Mouse (Mus musculus): Measurements from ENCODE around the gene Ap1g1. TPM values are rescaled to one million over a fixed set of nuclear protein-coding genes. Genes with fewer than 3 reads are reported as not detected.
"Not testable (repeated sequence)": the region's sequence is repeated elsewhere in the genome, so short reads cannot be mapped to it uniquely, and the experiment has no call there.

The Ap1g1 gene
- polyA plus RNA-seq, 1 experiment from 2014 or later = 43.3 TPM

DNA sequence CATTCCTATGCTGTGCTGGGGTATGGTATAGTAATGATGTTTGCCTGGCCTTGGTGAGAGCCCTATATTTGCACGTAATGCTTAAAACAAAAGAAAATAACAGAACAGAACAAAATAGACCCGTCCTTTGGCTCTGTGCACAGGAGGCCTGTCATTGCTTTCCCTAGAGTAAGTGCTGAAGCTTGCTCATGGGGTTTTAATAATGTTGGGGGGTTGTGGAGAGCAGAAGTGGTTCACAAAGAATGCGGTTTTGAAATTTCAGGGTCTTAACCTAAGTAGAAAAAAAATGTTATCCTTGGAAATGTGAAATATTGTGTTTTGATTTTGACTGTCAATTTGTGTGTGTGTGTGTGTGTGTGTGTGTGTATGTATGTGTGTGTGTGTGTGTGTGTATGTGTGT, 70.6 kb downstream of the Ap1g1 start:
- WGBS = 89% methylated on average over 3 of the region's 3 CpGs
- peaks cover 76% of the 10 kb centered on the region for H3K36me3 ChIP-seq
- DNase-seq (ENCODE audit: low spot score) = no peak
- no peaks in the 10 kb centered on the region for H3K9me3 ChIP-seq
- H3K4me3 ChIP-seq = no peak overlapping the region
- no peaks in the 10 kb centered on the region for H3K4me1 ChIP-seq
- H3K27me3 ChIP-seq (ENCODE audit: insufficient read depth, poor library complexity, severe bottlenecking) = no peaks in the 10 kb centered on the region
- no peak overlapping the region for H3K27ac ChIP-seq

DNA sequence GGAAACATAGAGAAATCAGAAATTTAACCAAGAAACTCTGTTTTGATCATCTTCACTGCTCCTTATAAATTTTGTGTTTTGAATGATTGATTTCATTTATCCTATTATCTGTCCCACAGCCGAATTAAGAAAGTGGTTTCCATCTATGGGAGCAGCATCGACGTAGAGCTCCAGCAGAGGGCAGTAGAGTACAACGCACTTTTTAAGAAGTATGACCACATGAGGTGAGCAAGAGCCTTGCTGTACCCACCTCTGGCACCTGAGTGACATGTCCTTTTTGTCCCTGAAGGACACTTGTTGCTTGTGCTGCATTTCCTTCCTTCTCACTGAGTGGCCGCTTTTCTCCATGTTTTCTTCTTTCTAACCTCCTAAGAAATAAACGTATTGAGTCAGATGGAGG, 75.1 kb downstream of the Ap1g1 start:
- no peak overlapping the region for H3K27ac ChIP-seq
- H3K27me3 ChIP-seq (ENCODE audit: insufficient read depth, poor library complexity, severe bottlenecking) = no peaks in the 10 kb centered on the region
- no peaks in the 10 kb centered on the region for H3K4me1 ChIP-seq
- H3K4me3 ChIP-seq = no peak overlapping the region
- peaks cover 68% of the 10 kb centered on the region for H3K36me3 ChIP-seq
- peak; percentile 80 for DNase-seq (ENCODE audit: low spot score)
- H3K9me3 ChIP-seq = no peaks in the 10 kb centered on the region
- WGBS = 46% methylated on average over 6 of the region's 6 CpGs

DNA sequence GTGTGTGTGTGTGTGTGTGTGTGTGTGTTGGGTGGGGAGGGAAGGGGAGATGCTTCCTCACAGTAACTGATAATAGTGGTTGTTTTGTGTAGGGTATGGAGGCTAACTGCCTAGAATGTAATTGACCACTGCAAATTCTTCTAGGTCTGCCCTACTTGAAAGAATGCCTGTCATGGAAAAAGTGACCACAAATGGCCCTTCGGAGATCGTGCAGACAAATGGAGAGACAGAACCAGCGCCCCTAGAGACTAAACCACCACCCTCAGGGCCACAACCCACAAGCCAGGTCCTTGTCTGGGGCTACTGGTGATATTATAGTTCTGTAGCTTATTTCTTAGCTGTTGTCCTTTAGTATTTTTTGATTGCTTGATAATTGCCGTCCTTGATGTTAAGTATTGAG, 76.2 kb downstream of the Ap1g1 start:
- no peak for DNase-seq (ENCODE audit: low spot score)
- Histone ChIP-seq H3K36me3 (peaks cover 68% of the 10 kb centered on the region), H3K4me3 (no peak overlapping the region), H3K27me3 (ENCODE audit: insufficient read depth, poor library complexity, severe bottlenecking) (no peaks in the 10 kb centered on the region), H3K4me1 (no peaks in the 10 kb centered on the region), H3K9me3 (no peaks in the 10 kb centered on the region), H3K27ac (no peak overlapping the region)
- whole genome bisulfite sequencing = 92% methylated on average over 4 of the region's 4 CpGs

DNA sequence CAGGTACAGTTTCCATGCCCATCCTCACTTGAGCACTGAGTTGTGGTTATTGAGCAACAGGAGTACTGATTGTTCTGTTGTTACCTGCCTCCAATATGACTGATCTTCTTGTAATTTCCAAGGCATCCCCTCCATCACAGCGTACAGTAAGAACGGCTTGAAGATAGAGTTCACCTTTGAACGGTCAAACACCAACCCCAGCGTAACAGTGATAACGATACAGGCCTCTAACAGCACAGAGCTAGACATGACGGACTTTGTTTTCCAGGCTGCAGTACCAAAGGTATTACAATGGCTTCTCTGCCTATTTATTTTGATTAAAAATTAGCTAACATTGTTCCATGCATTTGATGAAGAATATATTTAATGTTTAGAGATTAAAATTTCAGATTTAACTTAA, 77.1 kb downstream of the Ap1g1 start:
- H3K4me3 ChIP-seq = no peak overlapping the region
- peaks cover 68% of the 10 kb centered on the region for H3K36me3 ChIP-seq

DNA sequence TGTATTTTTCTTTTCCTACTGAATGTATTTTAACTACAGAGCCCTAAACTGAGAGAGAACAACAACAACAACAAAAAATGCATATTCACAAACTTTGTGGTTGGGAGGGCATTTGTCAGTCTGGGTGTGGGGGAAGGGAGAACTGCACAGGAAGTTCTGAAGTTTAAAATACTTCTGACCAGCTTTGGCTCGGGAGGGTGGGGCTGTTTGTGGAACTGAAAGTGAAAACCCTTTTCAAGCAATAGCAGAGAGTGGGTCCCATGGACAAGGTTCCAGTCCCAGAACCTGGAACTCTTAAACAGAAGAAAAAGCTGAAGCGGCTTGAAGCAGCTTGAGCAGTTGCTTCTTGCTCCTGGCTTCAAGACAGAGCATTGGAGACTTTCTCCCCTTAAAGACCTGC, 85.0 kb downstream of the Ap1g1 start:
- Histone ChIP-seq H3K9me3 (no peaks in the 10 kb centered on the region), H3K27ac (no peak overlapping the region), H3K4me3 (no peak overlapping the region), H3K36me3 (peaks cover 48% of the 10 kb centered on the region), H3K4me1 (peaks cover 5% of the 10 kb centered on the region; the same call in 1 of the 2 replicates), H3K27me3 (ENCODE audit: insufficient read depth, poor library complexity, severe bottlenecking) (no peaks in the 10 kb centered on the region)
- no peak for DNase-seq (ENCODE audit: low spot score)
- WGBS = 71% methylated on average over 2 of the region's 2 CpGs

More for the DNA sequence above, 77.1 kb downstream of the Ap1g1 start:
- Histone ChIP-seq H3K27me3 (ENCODE audit: insufficient read depth, poor library complexity, severe bottlenecking) (no peaks in the 10 kb centered on the region), H3K27ac (no peak overlapping the region), H3K9me3 (no peaks in the 10 kb centered on the region), H3K4me1 (no peaks in the 10 kb centered on the region)
- WGBS = 97% methylated on average over 6 of the region's 6 CpGs
- DNase-seq (ENCODE audit: low spot score) = no peak

DNA sequence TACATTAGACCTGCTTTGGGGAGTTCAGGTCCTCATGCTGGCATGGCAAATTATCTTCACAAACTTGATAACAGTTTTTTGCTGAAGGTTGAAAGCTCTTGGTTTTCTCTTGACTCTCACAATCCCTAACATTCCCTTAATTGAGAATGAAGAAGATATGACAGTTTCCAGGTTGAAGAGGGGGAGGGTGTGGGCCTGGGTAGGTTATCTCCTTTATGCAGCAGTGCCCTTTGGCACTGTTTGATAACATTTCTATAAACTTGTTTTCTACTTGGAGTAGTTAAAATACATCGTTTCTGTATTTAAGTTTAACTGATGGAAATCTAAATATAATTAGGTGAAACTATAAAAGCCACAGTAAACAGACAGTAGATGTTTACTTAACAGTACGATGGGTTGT, 86.4 kb downstream of the Ap1g1 start:
- H3K27ac ChIP-seq = 0 out of 2 replicates have a peak overlapping the region, but pooled peaks have one; percentile 3
- 78% methylated on average over 2 of the region's 2 CpGs for WGBS
- no peak for DNase-seq (ENCODE audit: low spot score)
- H3K36me3 ChIP-seq = peaks cover 35% of the 10 kb centered on the region
- no peaks in the 10 kb centered on the region for H3K27me3 ChIP-seq (ENCODE audit: insufficient read depth, poor library complexity, severe bottlenecking)
- H3K9me3 ChIP-seq = no peaks in the 10 kb centered on the region
- H3K4me1 ChIP-seq = peaks cover 9% of the 10 kb centered on the region
- no peak overlapping the region for H3K4me3 ChIP-seq

DNA sequence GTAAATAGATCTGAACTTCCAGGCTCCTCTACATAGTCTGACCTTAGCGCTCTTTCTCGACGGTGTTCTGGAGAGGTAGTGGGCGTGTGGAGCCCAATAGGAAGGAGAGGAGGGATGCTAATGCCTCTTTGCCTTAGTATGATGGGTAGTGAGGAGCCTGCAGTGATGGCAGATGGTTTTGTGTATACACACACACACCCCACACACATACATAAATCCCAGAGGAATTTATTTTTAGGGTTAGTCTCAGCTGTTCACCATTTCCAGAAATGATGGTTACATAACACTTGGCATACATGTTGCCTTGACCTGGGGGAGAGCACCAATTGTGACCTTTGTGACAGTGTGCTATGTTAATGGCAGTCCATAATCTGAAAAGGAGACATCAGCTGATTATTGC, 87.2 kb downstream of the Ap1g1 start:
- 86% methylated on average over 4 of the region's 4 CpGs for WGBS
- peaks cover 9% of the 10 kb centered on the region for H3K4me1 ChIP-seq
- no peaks in the 10 kb centered on the region for H3K27me3 ChIP-seq (ENCODE audit: insufficient read depth, poor library complexity, severe bottlenecking)
- no peak for DNase-seq (ENCODE audit: low spot score)
- no peak overlapping the region for H3K4me3 ChIP-seq
- H3K36me3 ChIP-seq = peaks cover 28% of the 10 kb centered on the region
- no peak overlapping the region for H3K27ac ChIP-seq
- H3K9me3 ChIP-seq = no peaks in the 10 kb centered on the region

DNA sequence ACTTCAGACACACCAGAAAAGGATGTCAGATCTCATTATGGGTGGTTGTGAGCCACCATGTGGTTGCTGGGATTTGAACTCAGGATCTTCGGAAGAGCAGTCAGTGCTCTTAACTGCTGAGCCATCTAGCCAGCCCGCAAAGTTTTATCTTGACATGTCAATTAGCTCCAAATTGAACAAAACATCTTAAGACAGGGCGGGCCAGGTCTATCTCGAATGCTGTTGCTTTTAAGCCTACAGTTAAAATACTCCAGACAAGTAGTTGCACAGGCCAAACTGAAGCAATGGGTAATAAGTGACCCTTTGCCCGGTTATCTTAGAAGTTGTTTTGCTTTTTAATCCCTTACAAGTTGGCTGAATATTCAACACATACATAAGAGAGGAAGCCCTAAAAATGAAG, 88.3 kb downstream of the Ap1g1 start:
- peaks cover 18% of the 10 kb centered on the region for H3K36me3 ChIP-seq
- H3K27ac ChIP-seq = no peak overlapping the region
- no peak for DNase-seq (ENCODE audit: low spot score)
- H3K9me3 ChIP-seq = no peaks in the 10 kb centered on the region
- no peak overlapping the region for H3K4me3 ChIP-seq
- peaks cover 9% of the 10 kb centered on the region for H3K4me1 ChIP-seq
- no peaks in the 10 kb centered on the region for H3K27me3 ChIP-seq (ENCODE audit: insufficient read depth, poor library complexity, severe bottlenecking)
- 86% methylated on average over 5 of the region's 5 CpGs for WGBS

DNA sequence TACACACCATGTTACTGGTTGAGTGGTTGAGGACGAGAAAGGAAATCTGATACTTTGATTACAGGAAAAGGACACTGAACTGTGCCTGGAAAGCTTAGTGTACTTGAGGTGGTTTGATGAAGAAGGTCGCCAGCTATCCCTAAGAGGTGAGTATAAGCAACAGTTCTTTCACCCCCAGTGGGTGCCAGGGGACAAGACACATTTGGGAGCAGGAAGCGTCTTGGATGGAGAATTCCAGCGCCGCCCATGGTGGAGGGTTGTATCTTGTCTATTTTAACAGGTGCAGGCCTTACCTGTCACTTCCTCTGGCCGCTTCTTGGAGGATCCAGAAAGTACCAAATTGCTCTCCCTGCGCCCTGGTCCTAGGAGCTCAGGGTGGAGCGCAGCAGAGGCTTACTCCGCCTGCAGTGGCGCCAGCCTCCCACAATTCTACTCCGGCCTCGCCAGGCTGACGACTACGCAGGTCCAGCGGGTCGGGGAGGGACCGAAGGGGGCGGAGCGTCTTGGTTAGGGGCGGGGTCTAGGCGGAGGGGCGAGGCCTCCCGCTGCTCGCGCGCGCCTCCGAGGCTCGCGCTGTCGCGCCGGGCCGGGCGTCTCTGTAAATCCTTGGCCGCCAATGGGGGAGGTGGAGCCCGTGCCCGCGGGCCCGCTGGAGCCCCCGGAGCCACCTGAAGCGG, 89.8 kb downstream of the Ap1g1 start, which contains the start of gene Phlpp2:
TSS of gene Phlpp2 (plus strand) at position 540 of the 677 bp plus-strand sequence.
- Histone ChIP-seq H3K27me3 (ENCODE audit: insufficient read depth, poor library complexity, severe bottlenecking) (no peaks in the 10 kb centered on the region), H3K4me1 (peaks cover 9% of the 10 kb centered on the region), H3K27ac (peak within 1 kb of the TSS; percentile 96), H3K36me3 (0 out of 2 replicates have a peak, but pooled peaks cover 5% of the 10 kb centered on the region), H3K9me3 (no peaks in the 10 kb centered on the region), H3K4me3 (peak within 1 kb of the TSS; percentile 98)
- WGBS = under 1% methylated on average over 40 of the region's 42 CpGs
- peak; percentile 97 for DNase-seq (ENCODE audit: low spot score)

DNA sequence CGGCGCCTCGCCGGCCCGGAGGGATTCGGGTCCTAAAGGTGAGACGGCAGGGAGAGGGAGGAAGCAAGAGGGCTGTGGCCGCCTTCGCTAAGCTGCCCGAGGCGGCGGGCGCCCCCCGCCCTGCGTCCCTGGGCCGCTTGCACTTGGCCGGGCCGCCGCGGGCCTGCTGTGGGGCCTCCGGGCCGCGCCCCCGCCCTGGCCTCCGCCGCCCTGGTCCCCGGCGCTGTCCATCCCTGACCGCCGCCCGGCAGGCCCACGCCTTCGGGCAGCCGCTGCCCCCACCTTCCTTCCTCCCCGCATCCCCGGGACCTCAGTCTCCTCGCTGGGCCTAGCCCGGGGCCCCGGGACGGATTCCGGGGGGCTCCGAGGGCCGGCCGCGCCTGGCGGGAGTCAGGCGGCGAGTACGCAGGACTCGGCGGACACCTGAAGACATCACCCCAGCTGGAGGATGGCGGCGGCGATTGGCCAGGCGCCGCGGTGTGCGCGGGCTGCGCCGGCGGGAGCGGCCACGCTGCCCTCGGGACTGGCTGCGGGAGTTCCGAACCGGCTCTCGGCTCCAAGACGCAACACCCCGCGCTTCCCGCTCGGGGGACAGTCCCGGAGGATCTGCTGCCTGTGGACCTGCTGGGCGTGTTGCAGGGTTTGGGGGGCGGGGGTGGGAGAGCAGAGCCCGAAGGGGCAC, 90.5 kb downstream of the Ap1g1 start:
- H3K4me1 ChIP-seq = peaks cover 9% of the 10 kb centered on the region
- peak overlapping the region; percentile 98 for H3K4me3 ChIP-seq
- DNase-seq (ENCODE audit: low spot score) = peak; percentile 83
- H3K27ac ChIP-seq = peak overlapping the region; percentile 96
- under 1% methylated on average over 65 of the region's 78 CpGs for WGBS
- no peaks in the 10 kb centered on the region for H3K9me3 ChIP-seq
- H3K36me3 ChIP-seq = no peaks in the 10 kb centered on the region
- no peaks in the 10 kb centered on the region for H3K27me3 ChIP-seq (ENCODE audit: insufficient read depth, poor library complexity, severe bottlenecking)

DNA sequence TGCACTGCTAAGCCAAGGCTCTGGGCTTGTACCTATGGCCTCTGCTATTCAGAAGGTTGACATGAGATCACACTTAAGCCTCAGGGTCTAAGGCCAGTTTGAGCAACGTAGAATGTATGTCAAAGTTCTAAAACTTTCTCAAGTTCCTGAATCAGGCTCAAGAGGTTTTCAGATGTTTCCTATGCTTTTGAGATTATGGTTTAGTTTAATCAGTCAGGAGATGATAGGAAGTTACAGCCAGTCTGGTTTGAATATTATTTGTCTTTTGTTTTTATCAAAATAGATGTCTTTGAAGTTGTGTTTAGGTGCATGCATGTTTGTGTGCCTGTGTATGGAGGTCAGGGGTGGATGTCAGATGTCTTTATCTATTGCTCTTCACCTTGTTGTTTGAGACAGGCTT, 92.7 kb downstream of the Ap1g1 start:
- WGBS = 89% methylated on average over 1 of the region's 1 CpGs
- H3K27ac ChIP-seq = no peak overlapping the region
- H3K4me3 ChIP-seq = no peak overlapping the region
- H3K27me3 ChIP-seq (ENCODE audit: insufficient read depth, poor library complexity, severe bottlenecking) = no peaks in the 10 kb centered on the region
- H3K9me3 ChIP-seq = no peaks in the 10 kb centered on the region
- peaks cover 9% of the 10 kb centered on the region for H3K4me1 ChIP-seq
- no peak for DNase-seq (ENCODE audit: low spot score)
- H3K36me3 ChIP-seq = no peaks in the 10 kb centered on the region

DNA sequence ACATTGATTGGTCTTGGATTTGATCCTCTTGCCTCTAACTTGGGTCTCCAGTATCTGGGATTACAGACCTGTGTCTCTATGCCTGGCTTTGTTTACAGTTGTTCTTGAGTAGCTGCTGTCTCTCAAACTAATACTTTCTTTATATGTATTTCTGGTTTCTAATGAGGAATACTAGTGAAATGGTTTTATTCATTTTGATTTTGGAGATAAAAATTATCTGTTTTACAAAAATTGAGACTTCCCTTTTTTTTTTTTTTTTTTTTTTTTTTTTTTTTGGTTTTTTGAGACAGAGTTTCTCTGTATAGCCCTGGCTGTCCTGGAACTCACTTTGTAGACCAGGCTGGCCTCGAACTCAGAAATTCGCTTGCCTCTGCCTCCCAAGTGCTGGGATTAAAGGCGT, 95.4 kb downstream of the Ap1g1 start:
- H3K9me3 ChIP-seq; H3K27ac ChIP-seq; H3K27me3 ChIP-seq (ENCODE audit: insufficient read depth, poor library complexity, severe bottlenecking); H3K4me3 ChIP-seq; H3K4me1 ChIP-seq; DNase-seq (ENCODE audit: low spot score): not testable (repeated sequence)
- peaks cover 17% of the 10 kb centered on the region for H3K36me3 ChIP-seq
- 87% methylated on average over 3 of the region's 3 CpGs for WGBS

DNA sequence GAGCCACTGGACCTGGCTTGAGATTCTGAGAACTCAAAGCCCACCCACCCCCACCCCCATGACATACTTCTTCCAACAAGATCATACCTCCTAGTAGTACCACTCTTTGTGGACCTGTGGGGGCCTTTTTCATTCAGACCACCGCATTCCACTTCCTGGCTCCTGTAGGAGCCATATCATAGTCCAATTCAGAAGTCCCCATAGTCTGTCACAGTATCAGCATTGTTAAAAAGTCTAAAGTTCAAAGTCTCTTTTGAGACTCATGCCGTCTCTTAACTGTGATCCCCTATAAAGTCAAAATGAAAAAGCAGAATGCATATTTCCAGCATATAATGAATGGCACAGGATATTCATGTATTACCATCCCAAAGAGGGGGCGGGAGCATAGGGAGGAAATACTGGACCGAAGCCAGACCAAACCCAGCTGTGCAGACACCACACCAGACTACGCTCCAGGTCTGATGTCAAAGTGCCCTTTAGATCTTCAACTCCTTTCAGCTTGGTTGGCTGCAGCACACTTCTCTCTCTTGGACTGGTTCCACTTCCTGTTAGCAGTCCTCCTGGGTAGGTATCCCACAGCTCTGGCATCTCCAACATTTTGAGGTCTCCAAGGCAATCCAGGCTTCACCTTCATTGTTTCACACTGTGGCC, 101.8 kb downstream of the Ap1g1 start:
- Histone ChIP-seq H3K36me3 (peaks cover 30% of the 10 kb centered on the region), H3K4me3 (no peak overlapping the region), H3K9me3 (no peaks in the 10 kb centered on the region), H3K27me3 (ENCODE audit: insufficient read depth, poor library complexity, severe bottlenecking) (no peaks in the 10 kb centered on the region), H3K4me1 (no peaks in the 10 kb centered on the region), H3K27ac (no peak overlapping the region)
- 89% methylated on average over 5 of the region's 5 CpGs for WGBS
- DNase-seq (ENCODE audit: low spot score) = no peak
